Mouse (Mus musculus) megakaryocyte, embryonic 14.5 days (primary cell): ENCODE measurements around the gene Fmo6. TPM values are rescaled to one million over a fixed set of nuclear protein-coding genes. Genes with fewer than 3 reads are reported as not detected.

Experiments used
- H3K27me3 ChIP-seq: replicated peaks from 2 replicates; pipeline ENCODE3; 2012; ENCODE audit warnings: inconsistent platforms
- H3K36me3 ChIP-seq: replicated peaks from 2 replicates; pipeline ENCODE3; 2012; ENCODE audit warnings: low read length, inconsistent platforms, mixed read lengths
- H3K4me1 ChIP-seq: 2 replicates; pipeline ENCODE4 v1.6.1; 2012; ENCODE audit warnings: inconsistent platforms
- H3K4me3 ChIP-seq: replicated peaks from 2 replicates; pipeline ENCODE3; 2012; ENCODE audit warnings: moderate library complexity, mild to moderate bottlenecking, inconsistent platforms
- H3K9me3 ChIP-seq: 2 replicates; pipeline ENCODE4 v1.6.1; 2012; ENCODE audit warnings: inconsistent platforms
- FLI1 ChIP-seq: IDR thresholded peaks from 2 replicates; pipeline ENCODE4 v1.6.1; 2012; ENCODE audit warnings: low read length, inconsistent platforms, mixed read lengths
- GATA1 ChIP-seq: IDR thresholded peaks from 3 replicates; pipeline ENCODE4 v1.6.1; 2012; ENCODE audit warnings: mixed read lengths, low read length, inconsistent platforms, borderline replicate concordance
- polyA plus RNA-seq: library from polyadenylated mRNA; stranded (reverse); fragments of >175 nt; gene quantifications from 2 replicates; pipeline ENCODE4 v1.2.3, GENCODE M21; 2012; ENCODE audit warnings: low replicate concordance; ENCODE audit not compliant: insufficient read depth

Gene Fmo6
- polyA plus RNA-seq, 1 experiment, result not detected

DNA sequence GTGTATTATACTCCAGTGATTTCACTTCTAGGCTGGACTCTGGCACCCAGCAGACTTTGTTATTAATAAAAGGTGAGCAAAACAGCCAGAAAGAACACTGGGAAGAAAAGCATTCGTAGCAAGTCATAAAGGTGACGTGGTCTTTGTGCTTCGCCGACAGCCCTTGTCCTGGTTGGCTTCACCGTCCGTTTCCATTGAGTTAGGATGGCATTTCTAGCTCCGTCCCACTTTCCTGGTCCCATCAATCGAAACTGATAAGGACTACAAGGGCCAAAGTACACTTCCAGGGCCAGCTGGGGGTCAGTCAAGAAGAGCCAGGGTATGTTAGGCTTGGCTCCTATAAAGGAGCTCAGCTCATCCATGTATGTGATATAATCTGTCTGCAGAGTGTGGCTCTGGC lies 20.7 kb downstream of the Fmo6 start:
- Histone ChIP-seq H3K4me1 (no peaks in the 10 kb centered on the region), H3K9me3 (no peaks in the 10 kb centered on the region), H3K36me3 (no peaks in the 10 kb centered on the region), H3K4me3 (no peak overlapping the region), H3K27me3 (no peaks in the 10 kb centered on the region)
- no peak for TF ChIP-seq FLI1
- no peak for TF ChIP-seq GATA1

DNA sequence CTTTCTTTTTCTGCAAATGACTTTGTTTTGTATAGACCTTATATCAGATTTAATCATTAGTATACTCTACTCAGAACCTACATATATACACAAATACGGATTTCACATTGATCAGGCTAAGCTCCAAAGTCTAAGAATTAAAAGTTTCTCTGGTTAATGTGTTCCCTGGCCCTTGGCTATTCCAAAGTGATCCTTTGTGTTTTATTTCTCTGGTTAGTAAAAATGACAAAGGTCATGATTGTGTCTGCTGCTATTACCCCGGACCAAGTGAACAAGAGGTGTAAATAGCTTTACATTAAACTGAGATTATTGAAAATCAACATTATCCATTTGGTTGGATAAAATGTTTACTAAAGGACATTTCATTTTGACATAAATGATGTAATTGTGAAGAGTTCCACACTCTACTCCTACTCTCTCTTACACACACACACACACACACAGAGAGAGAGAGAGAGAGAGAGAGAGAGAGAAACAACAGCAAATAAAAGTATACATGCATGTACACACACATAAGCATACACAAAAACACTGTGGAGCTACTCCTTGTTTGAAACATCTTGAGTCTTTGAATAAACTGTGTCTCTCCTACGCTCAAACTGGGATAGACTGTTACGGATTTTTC lies 22.3 kb downstream of the Fmo6 start:
- H3K4me1 ChIP-seq, result no peaks in the 10 kb centered on the region
- no peaks in the 10 kb centered on the region for H3K36me3 ChIP-seq
- H3K9me3 ChIP-seq, result no peaks in the 10 kb centered on the region
- TF ChIP-seq GATA1 (no peak), FLI1 (no peak)
- no peak overlapping the region for H3K4me3 ChIP-seq
- no peaks in the 10 kb centered on the region for H3K27me3 ChIP-seq

DNA sequence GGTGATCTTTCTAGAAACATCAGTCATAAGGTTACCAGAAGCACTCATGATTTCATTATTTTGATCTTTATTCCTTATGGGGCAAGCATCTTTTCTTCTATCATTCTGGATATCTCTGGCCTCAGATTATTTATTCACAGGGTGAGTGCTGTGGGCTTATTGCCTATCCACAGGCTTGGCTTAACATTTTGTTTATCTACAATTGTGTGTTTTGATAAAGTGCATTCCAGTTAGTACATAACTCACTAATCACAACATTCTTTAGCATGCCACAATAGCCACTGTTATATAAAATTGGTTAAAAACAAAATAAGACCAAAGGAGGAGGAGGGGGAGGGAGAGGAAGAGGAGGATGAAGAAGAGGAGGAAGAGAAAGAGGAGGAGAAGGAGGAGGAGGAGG lies 25.2 kb downstream of the Fmo6 start:
- Histone ChIP-seq H3K4me1 (no peaks in the 10 kb centered on the region), H3K27me3 (no peaks in the 10 kb centered on the region), H3K9me3 (no peaks in the 10 kb centered on the region), H3K4me3 (no peak overlapping the region), H3K36me3 (no peaks in the 10 kb centered on the region)
- TF ChIP-seq GATA1 (no peak), FLI1 (no peak)

DNA sequence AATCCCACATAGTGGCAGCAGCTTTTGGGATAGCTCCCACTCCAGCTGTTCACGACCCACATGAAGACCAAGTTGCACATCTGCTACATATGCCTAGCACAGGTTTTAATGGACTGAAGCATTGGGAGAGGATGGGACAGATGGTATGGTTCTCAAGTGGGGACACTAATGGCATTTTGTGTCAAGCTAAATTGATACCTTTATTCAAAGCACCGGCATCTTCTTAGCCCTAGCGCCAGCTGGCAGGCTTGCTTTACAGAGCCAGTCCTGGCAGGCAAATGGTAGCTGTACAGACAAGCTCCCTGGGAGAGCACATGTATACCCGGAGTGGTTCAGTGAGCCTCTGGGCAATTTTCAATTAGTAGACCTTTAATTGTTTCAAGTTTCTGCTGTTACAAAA lies 35.4 kb downstream of the Fmo6 start:
- Histone ChIP-seq H3K36me3 (no peaks in the 10 kb centered on the region), H3K27me3 (no peaks in the 10 kb centered on the region), H3K9me3 (no peaks in the 10 kb centered on the region; the same call in 1 of the 2 replicates), H3K4me1 (no peaks in the 10 kb centered on the region), H3K4me3 (no peak overlapping the region)
- TF ChIP-seq GATA1, result no peak
- TF ChIP-seq FLI1, result no peak

DNA sequence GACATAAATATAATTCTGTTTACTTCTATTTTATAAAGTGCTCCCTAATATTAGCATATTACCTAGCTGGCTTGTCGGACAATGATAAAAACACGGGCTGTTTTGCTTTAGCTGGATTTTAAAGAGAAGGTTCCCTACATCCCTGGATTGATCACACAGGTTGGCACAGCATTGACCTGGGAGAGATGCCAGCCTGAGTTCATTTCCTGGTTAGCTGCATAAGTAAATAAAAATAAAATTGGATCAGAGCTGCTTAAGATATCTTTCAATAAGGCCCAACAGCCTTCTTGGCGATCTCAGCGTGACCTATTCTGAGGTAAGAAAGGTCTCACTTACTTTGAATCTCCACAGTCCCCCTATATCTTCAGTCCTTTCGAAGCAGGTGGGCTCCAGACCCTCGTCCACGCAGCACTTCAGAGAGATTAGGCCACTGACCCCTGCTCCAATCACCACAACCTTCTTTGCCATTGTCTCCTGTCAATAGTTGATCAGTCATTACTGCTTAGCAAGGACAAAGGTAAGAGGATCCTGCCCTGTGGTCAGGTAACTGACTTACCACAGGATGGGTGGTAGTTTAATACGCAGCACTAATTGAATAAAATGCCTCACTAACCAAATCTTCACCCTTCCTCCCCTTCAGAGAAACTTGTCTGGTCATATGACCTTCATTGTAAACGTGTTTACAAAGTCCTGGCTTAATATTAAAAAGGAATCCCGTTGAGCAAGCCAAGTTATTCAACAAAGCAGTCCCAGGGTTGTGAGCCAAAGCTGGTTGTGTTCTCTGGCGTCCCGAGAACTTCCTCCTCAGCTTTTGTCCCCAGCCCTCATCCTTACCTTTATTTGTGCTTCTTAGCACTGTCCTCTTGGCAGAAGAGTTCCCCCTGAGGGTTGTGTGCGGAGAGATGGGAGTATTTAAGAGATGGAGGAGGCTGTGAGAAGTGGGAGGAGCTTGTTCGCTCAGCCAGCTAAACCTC lies 39.2 kb downstream of the Fmo6 start, which contains the start of gene Fmo2:
Gene Fmo2, minus strand, starts transcription at position 889 of the 974 bp plus-strand sequence.
- Histone ChIP-seq H3K36me3 (no peaks in the 10 kb centered on the region), H3K9me3 (no peaks in the 10 kb centered on the region), H3K4me3 (no peak within 1 kb of the TSS), H3K27me3 (no peaks in the 10 kb centered on the region), H3K4me1 (no peaks in the 10 kb centered on the region)
- TF ChIP-seq GATA1 (no peak), FLI1 (no peak)

DNA sequence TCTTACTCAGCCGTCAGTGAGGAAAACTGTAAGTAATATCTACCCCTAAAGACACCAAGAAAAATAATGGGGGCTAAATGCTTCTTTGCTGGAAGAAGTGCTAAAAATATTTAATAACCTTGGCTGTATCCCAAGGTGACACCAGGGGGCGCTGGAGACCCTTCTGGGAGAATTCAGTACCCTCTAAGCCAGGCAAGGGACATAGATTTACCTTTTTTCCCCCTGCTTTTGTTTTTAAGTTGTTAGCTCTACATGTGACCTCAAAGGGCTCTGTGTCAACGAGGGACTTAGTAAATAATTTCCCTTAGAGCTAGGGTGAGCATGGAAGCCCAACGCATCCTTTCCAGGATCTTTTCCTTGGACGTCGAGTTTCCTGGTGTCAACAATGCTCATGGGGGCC lies 41.4 kb downstream of the Fmo6 start:
- no peak for TF ChIP-seq GATA1
- no peak for TF ChIP-seq FLI1
- no peak overlapping the region for H3K4me3 ChIP-seq
- no peaks in the 10 kb centered on the region for H3K36me3 ChIP-seq
- no peaks in the 10 kb centered on the region for H3K9me3 ChIP-seq
- H3K27me3 ChIP-seq, result no peaks in the 10 kb centered on the region
- H3K4me1 ChIP-seq, result no peaks in the 10 kb centered on the region

DNA sequence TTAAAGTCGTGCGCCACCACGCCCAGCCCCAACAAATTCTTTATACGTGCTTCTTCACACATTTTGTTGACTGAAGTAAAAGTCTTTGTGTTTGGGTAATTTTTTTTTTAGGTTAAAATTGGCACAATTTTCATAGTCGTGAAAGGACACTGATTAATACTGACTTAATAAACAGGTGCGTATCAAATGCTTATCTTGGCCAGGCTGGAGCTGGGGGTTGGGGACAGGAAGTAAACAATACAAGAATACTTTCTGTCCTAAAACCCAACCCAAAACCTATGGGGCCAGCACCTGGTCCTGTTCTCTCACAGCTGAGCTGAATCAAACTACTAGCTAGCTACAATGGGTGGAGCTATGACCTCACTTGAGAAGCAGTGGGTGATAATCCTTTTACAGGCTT lies 44.3 kb downstream of the Fmo6 start:
- no peaks in the 10 kb centered on the region for H3K4me1 ChIP-seq
- H3K4me3 ChIP-seq, result no peak overlapping the region
- TF ChIP-seq FLI1 (no peak), GATA1 (no peak)
- no peaks in the 10 kb centered on the region for H3K9me3 ChIP-seq
- H3K36me3 ChIP-seq, result no peaks in the 10 kb centered on the region
- H3K27me3 ChIP-seq, result no peaks in the 10 kb centered on the region

DNA sequence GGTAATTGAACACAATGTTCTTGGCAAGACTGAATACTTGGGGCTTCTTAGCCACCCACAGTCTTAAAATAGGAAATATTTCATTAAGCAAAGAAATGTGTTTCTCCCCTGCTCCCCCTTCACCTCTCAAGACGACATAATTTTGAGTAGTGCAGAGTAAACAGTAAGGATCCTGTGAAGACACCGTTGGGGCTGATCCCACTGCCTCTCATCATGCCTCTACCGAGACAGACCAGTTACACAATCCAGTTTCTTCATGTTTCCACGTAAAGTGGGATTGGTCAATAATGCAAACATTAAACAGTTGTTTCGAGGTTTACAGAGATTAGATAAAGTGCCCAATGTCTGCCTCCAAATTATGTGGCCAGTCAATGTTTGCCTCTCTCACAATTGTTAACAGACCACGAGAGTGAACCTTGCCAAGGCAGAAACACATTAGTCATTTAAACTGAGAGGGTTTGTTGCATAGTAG lies 45.3 kb downstream of the Fmo6 start:
- Histone ChIP-seq H3K27me3 (no peaks in the 10 kb centered on the region), H3K4me1 (no peaks in the 10 kb centered on the region), H3K4me3 (no peak overlapping the region), H3K36me3 (no peaks in the 10 kb centered on the region), H3K9me3 (peaks cover 4% of the 10 kb centered on the region; the same call in 1 of the 2 replicates)
- TF ChIP-seq FLI1 (no peak), GATA1 (no peak)

DNA sequence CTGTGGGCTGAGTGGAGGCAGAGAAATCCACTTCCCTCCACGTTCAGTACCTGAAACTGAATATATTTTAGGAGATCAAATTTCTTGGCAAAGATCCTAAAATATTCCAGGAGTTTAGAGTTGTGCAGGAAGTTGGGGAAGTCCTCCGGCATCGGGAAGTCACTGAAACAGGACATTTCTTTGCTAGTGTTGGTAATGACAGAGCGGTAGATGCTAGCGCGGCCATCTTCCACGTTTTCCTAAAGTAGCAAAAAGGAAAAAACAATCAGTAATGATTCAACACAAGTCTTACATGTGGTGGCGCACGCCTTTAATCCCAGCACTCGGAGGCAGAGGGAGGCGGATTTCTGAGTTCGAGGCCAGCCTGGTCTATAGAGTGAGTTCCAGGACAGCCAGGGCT lies 48.7 kb downstream of the Fmo6 start:
- H3K9me3 ChIP-seq, result peaks cover 4% of the 10 kb centered on the region; the same call in 1 of the 2 replicates
- TF ChIP-seq FLI1 (no peak), GATA1 (no peak)
- H3K36me3 ChIP-seq, result no peaks in the 10 kb centered on the region
- H3K4me3 ChIP-seq, result no peak overlapping the region
- no peaks in the 10 kb centered on the region for H3K4me1 ChIP-seq
- no peaks in the 10 kb centered on the region for H3K27me3 ChIP-seq

DNA sequence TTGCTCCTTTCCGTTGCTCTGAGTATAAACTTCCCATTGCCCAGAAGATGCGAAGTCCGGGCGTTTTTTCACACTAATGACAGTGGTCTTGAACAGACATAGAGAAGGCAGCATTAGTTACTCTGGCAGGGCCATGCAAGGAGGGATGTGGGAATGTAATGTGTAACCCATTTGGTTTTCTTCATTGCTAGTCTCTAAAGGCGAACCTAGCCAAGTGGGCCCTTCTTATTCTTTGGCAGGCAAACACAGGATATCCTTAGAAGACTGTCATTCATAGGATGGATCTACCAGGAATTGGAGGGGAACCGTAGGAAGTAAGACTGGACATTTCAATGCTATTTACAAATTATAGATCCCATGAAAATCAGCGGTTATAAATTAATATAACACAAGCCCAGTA lies 49.7 kb downstream of the Fmo6 start:
- no peak for TF ChIP-seq FLI1
- TF ChIP-seq GATA1, result no peak
- Histone ChIP-seq H3K4me3 (no peak overlapping the region), H3K4me1 (no peaks in the 10 kb centered on the region), H3K36me3 (no peaks in the 10 kb centered on the region), H3K27me3 (no peaks in the 10 kb centered on the region), H3K9me3 (peaks cover 4% of the 10 kb centered on the region; the same call in 1 of the 2 replicates)
